Mouse (Mus musculus) gastrocnemius, postnatal 36 days (tissue): Measurements from ENCODE around the gene Acsbg1. TPM values are rescaled to one million over a fixed set of nuclear protein-coding genes. Genes with fewer than 3 reads are reported as not detected.
A peak's percentile ranks its signal among the peaks of the same experiment; 100 is the strongest.
"Not testable (repeated sequence)": the region's sequence is repeated elsewhere in the genome, so short reads cannot be mapped to it uniquely, and the experiment has no call there.

ENCODE experiments used
- DNase-seq, 2 experiments: peaks; one replicate each; pipeline ENCODE4 v3.0.0; 2022
- intact Hi-C: fragments of 180-260 bp; cut with DNase I; formaldehyde crosslinking; loops from one replicate; pipeline ENCODE4 v1.15.1; 2025
- long read RNA-seq, 2 experiments: library from polyadenylated mRNA; stranded (forward); transcript quantifications; one replicate each; pipeline ENCODE4 v2.0.0; 2021
- total RNA-seq, 2 experiments: library from RNA; stranded (reverse); gene quantifications; 2 replicates each; pipeline ENCODE4 v1.2.3; 2021

Gene Acsbg1
- total RNA-seq, result under 1 TPM; 0.17 to 0.61 TPM
- long read RNA-seq, experiment 1, result 0 reads
- long read RNA-seq, experiment 2, result 0 reads

- DNase-seq, result no peak
- intact Hi-C loops, result no loop called here
These were observed at the start of gene Acsbg1 for GRCm38 (mm10) chr9:54661605-54662377. Acsbg1 (minus strand) TSS chr9:54661870.

- no peak for DNase-seq
These were observed 46.4 kb upstream of the Acsbg1 start for GRCm38 (mm10) chr9:54708085-54708484.

GRCm38 (mm10) chr9:54707288-54707999 lies 45.8 kb upstream of the Acsbg1 start:
- DNase-seq, result no peak
- intact Hi-C loops, result no loop called here

More at GRCm38 (mm10) chr9:54708085-54708484, 46.4 kb upstream of the Acsbg1 start:
- intact Hi-C loops, result no loop called here

GRCm38 (mm10) chr9:54705561-54705960 lies 43.9 kb upstream of the Acsbg1 start:
- intact Hi-C loops, result no loop called here

GRCm38 (mm10) chr9:54704361-54704760 lies 42.7 kb upstream of the Acsbg1 start:
- intact Hi-C loops, result no loop called here
- no peak for DNase-seq

More at GRCm38 (mm10) chr9:54705561-54705960, 43.9 kb upstream of the Acsbg1 start:
- no peak for DNase-seq

- intact Hi-C loops, result no loop called here
- DNase-seq, result no peak
These were observed 40.9 kb upstream of the Acsbg1 start for GRCm38 (mm10) chr9:54702581-54702980.

GRCm38 (mm10) chr9:54700746-54701145 lies 39.1 kb upstream of the Acsbg1 start:
- intact Hi-C loops, result no loop called here
- no peak for DNase-seq

- intact Hi-C loops, result no loop called here
- DNase-seq, result no peak
These were observed 38.5 kb upstream of the Acsbg1 start for GRCm38 (mm10) chr9:54700174-54700475.

GRCm38 (mm10) chr9:54699345-54700173 lies 37.9 kb upstream of the Acsbg1 start:
- intact Hi-C loops, result no loop called here
- DNase-seq, result peak; percentile 72 to 77

- no peak for DNase-seq
These were observed 37.3 kb upstream of the Acsbg1 start for GRCm38 (mm10) chr9:54699087-54699344.

GRCm38 (mm10) chr9:54698318-54699086 lies 36.8 kb upstream of the Acsbg1 start, which contains the start of gene Dnaja4:
Dnaja4 (plus strand) TSS chr9:54698873.
- intact Hi-C loops, result no loop called here
- DNase-seq, result no peak

More at GRCm38 (mm10) chr9:54699087-54699344, 37.3 kb upstream of the Acsbg1 start:
- intact Hi-C loops, result no loop called here

GRCm38 (mm10) chr9:54691241-54691805 lies 29.7 kb upstream of the Acsbg1 start:
- intact Hi-C loops, DNase-seq: not testable (repeated sequence)

- intact Hi-C loops, DNase-seq: not testable (repeated sequence)
These were observed 29.0 kb upstream of the Acsbg1 start for GRCm38 (mm10) chr9:54690697-54691096.

GRCm38 (mm10) chr9:54689446-54689845 lies 27.8 kb upstream of the Acsbg1 start:
- intact Hi-C loops, result no loop called here
- DNase-seq, result no peak

GRCm38 (mm10) chr9:54687246-54688236 lies 25.9 kb upstream of the Acsbg1 start:
- intact Hi-C loops, result no loop called here
- DNase-seq, result no peak

- no peak for DNase-seq
- intact Hi-C loops, result no loop called here
These were observed 22.3 kb upstream of the Acsbg1 start for GRCm38 (mm10) chr9:54683814-54684605.

GRCm38 (mm10) chr9:54682846-54683245 lies 21.2 kb upstream of the Acsbg1 start:
- no peak for DNase-seq

GRCm38 (mm10) chr9:54676531-54676986 lies 14.9 kb upstream of the Acsbg1 start:
- peak; percentile 55 to 61 for DNase-seq
- intact Hi-C loops, result loop anchor here (2.0 to 5.0 kb wide), 3 partner anchors 62 to 239 kb away; no protein-coding TSS in a partner anchor

More at GRCm38 (mm10) chr9:54682846-54683245, 21.2 kb upstream of the Acsbg1 start:
- intact Hi-C loops, result no loop called here
